Mouse (Mus musculus): ENCODE measurements at regions not wholly inside any gene's neighbourhood (a gene's known extent, or its start where the extent isn't known, plus 50 kb on each side); places are given as distances from the start of the nearest gene placed in this dataset.
"Not testable (repeated sequence)": the region's sequence is repeated elsewhere in the genome, so short reads cannot be mapped to it uniquely, and the experiment has no call there.

DNA sequence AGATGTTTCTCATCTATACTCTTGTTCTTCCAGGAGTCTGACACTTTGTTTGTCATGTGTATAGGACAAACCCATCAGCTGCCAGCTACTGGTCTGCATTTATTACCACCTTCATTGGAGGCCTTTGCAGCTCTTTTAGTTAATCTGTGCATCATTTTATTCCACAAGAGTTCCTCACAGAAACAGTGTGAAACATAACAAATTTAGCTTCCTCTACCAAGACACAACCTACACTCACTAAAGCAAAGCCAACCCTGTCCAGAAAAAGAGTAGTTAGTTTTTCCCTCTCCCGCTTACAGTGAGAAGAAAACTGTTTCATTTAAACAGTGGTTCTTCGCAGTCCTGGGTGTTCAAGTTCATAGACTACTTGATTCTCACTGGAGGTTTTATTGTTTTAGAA is 100.5 kb downstream of the 1700129C05Rik start:
- Histone ChIP-seq H3ac (ENCODE audit: control insufficient read depth, insufficient read length, low read depth) (no peak overlapping the region), H3K27me3 (ENCODE audit: control insufficient read depth, insufficient read depth, insufficient read length) (no peaks in the 10 kb centered on the region), H3K4me3 (ENCODE audit: insufficient read depth, poor library complexity, severe bottlenecking) (no peak overlapping the region), H3K36me3 (ENCODE audit: control insufficient read depth, insufficient read depth) (no peaks in the 10 kb centered on the region), H3K79me3 (ENCODE audit: low read depth) (no peaks in the 10 kb centered on the region), H3K79me2 (ENCODE audit: control insufficient read depth, insufficient read depth) (no peaks in the 10 kb centered on the region)
- TF ChIP-seq CEBPB (IDR thresholded peaks at IDR 0.05; ENCODE audit: low read depth) (no peak), FOSL1 (IDR thresholded peaks at IDR 0.05; ENCODE audit: insufficient read depth, low read length, poor library complexity, severe bottlenecking) (no peak), MAX (IDR thresholded peaks at IDR 0.05) (no peak), USF1 (IDR thresholded peaks at IDR 0.05; ENCODE audit: low read depth) (no peak), MYOD1 (IDR thresholded peaks at IDR 0.05; ENCODE audit: control insufficient read depth, insufficient read length, low read depth) (no peak), MYOG (IDR thresholded peaks at IDR 0.05; ENCODE audit: control insufficient read depth, extremely low read depth, insufficient read length) (no peak), CTCF (IDR thresholded peaks at IDR 0.05; ENCODE audit: control insufficient read depth, insufficient read depth, insufficient read length) (no peak)

DNA sequence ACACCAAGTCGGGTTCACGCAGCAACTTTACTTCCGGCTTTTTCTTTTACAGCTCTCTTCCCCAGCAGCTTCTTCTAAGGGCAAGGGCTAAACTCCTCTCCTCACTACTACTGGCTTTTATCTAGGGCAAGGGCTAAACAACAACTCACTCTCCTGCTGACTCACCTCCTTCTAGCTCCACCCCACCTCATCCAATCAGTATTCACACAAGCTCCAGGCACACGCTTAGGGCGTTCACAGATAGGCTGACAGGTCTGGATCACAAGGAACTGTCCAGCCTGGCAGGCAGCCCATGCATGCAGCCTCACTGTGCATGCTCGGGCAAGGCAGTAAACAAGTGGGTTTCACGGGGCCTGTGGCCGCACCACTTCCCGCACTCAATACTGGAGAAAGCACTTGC is 116.9 kb downstream of the 1700129C05Rik start:
- not testable (repeated sequence) for H3ac ChIP-seq (ENCODE audit: control insufficient read depth, insufficient read length, low read depth); H3K27me3 ChIP-seq (ENCODE audit: control insufficient read depth, insufficient read depth, insufficient read length); H3K79me2 ChIP-seq (ENCODE audit: control insufficient read depth, insufficient read depth); H3K36me3 ChIP-seq (ENCODE audit: control insufficient read depth, insufficient read depth); H3K79me3 ChIP-seq (ENCODE audit: low read depth); H3K4me3 ChIP-seq (ENCODE audit: insufficient read depth, poor library complexity, severe bottlenecking)

DNA sequence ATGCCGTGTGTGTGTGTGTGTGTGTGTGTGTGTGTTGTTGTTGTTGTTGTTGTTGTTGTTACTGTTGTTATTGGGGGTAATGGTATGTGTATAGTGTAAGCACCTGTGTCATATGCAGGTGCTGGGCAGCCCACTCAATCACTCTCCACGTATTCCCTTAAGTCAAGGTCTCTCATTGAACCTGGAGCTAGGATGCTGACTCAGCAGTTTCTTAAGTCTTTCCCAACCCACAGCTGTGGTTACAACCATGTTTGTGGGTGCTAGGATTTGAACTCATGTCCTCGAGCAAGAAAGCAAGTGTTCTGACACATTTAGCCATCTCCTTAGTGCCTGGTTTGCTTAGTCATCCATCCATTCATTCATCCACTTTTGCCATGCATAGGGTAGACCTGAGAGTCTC is 133.2 kb downstream of the 1700129C05Rik start:
- Histone ChIP-seq H3K4me3 (ENCODE audit: insufficient read depth, poor library complexity, severe bottlenecking) (no peak overlapping the region), H3K79me3 (ENCODE audit: low read depth) (no peaks in the 10 kb centered on the region), H3ac (ENCODE audit: control insufficient read depth, insufficient read length, low read depth) (no peak overlapping the region), H3K27me3 (ENCODE audit: control insufficient read depth, insufficient read depth, insufficient read length) (no peaks in the 10 kb centered on the region), H3K79me2 (ENCODE audit: control insufficient read depth, insufficient read depth) (no peaks in the 10 kb centered on the region), H3K36me3 (ENCODE audit: control insufficient read depth, insufficient read depth) (no peaks in the 10 kb centered on the region)
- no peak for TF ChIP-seq FOSL1 (IDR thresholded peaks at IDR 0.05; ENCODE audit: insufficient read depth, low read length, poor library complexity, severe bottlenecking)
- TF ChIP-seq CTCF (IDR thresholded peaks at IDR 0.05; ENCODE audit: control insufficient read depth, insufficient read depth, insufficient read length) = no peak
- no peak for TF ChIP-seq CEBPB (IDR thresholded peaks at IDR 0.05; ENCODE audit: low read depth)
- no peak for TF ChIP-seq MYOG (IDR thresholded peaks at IDR 0.05; ENCODE audit: control insufficient read depth, extremely low read depth, insufficient read length)
- no peak for TF ChIP-seq MYOD1 (IDR thresholded peaks at IDR 0.05; ENCODE audit: control insufficient read depth, insufficient read length, low read depth)
- TF ChIP-seq MAX (IDR thresholded peaks at IDR 0.05) = no peak
- TF ChIP-seq USF1 (IDR thresholded peaks at IDR 0.05; ENCODE audit: low read depth) = no peak

- Histone ChIP-seq H3K27me3 (ENCODE audit: control insufficient read depth, insufficient read depth, insufficient read length) (no peaks in the 10 kb centered on the region), H3K4me3 (ENCODE audit: insufficient read depth, poor library complexity, severe bottlenecking) (no peak overlapping the region), H3ac (ENCODE audit: control insufficient read depth, insufficient read length, low read depth) (no peak overlapping the region), H3K36me3 (ENCODE audit: control insufficient read depth, insufficient read depth) (no peaks in the 10 kb centered on the region), H3K79me2 (ENCODE audit: control insufficient read depth, insufficient read depth) (no peaks in the 10 kb centered on the region), H3K79me3 (ENCODE audit: low read depth) (no peaks in the 10 kb centered on the region)
- TF ChIP-seq FOSL1 (IDR thresholded peaks at IDR 0.05; ENCODE audit: insufficient read depth, low read length, poor library complexity, severe bottlenecking) = no peak
- TF ChIP-seq MAX (IDR thresholded peaks at IDR 0.05) = no peak
- TF ChIP-seq CTCF (IDR thresholded peaks at IDR 0.05; ENCODE audit: control insufficient read depth, insufficient read depth, insufficient read length) = no peak
- no peak for TF ChIP-seq USF1 (IDR thresholded peaks at IDR 0.05; ENCODE audit: low read depth)
- TF ChIP-seq MYOG (IDR thresholded peaks at IDR 0.05; ENCODE audit: control insufficient read depth, extremely low read depth, insufficient read length) = no peak
- no peak for TF ChIP-seq MYOD1 (IDR thresholded peaks at IDR 0.05; ENCODE audit: control insufficient read depth, insufficient read length, low read depth)
- TF ChIP-seq CEBPB (IDR thresholded peaks at IDR 0.05; ENCODE audit: low read depth) = no peak
Observed at GRCm38 (mm10) chr14:58999106-58999778, 143.5 kb downstream of the 1700129C05Rik start.

DNA sequence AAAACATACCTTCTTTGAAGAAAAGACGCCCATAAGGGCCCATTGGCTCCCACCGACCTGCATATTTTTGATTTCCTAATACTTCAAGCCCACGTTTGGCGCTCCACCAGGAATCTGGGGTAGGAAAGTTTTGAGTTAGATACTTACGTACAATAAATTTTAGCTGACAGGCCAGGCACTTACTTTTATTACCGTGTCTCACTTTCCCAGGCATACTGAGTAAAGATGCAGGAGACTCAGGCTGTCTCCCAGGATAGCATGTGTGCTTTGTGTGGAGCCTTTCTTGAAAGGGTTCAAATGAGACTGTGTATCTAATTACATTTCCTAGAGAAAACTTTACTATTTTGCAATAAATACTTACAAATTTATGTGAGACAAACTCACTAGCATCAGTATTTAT is 147.7 kb downstream of the 1700129C05Rik start:
- H3K27me3 ChIP-seq (ENCODE audit: control insufficient read depth, insufficient read depth, insufficient read length) = no peaks in the 10 kb centered on the region

GRCm38 (mm10) chr14:58989644-58990217 is 153.0 kb downstream of the 1700129C05Rik start:
- H3K4me3 ChIP-seq (ENCODE audit: insufficient read depth, poor library complexity, severe bottlenecking) = no peak overlapping the region
- no peaks in the 10 kb centered on the region for H3K79me2 ChIP-seq (ENCODE audit: control insufficient read depth, insufficient read depth)
- H3K79me3 ChIP-seq (ENCODE audit: low read depth) = no peaks in the 10 kb centered on the region
- no peaks in the 10 kb centered on the region for H3K36me3 ChIP-seq (ENCODE audit: control insufficient read depth, insufficient read depth)
- no peak for TF ChIP-seq CEBPB (IDR thresholded peaks at IDR 0.05; ENCODE audit: low read depth)
- H3ac ChIP-seq (ENCODE audit: control insufficient read depth, insufficient read length, low read depth) = no peak overlapping the region
- H3K27me3 ChIP-seq (ENCODE audit: control insufficient read depth, insufficient read depth, insufficient read length) = no peaks in the 10 kb centered on the region

More for the DNA sequence above, 147.7 kb downstream of the 1700129C05Rik start:
- no peak overlapping the region for H3ac ChIP-seq (ENCODE audit: control insufficient read depth, insufficient read length, low read depth)
- H3K79me3 ChIP-seq (ENCODE audit: low read depth) = no peaks in the 10 kb centered on the region
- no peak overlapping the region for H3K4me3 ChIP-seq (ENCODE audit: insufficient read depth, poor library complexity, severe bottlenecking)
- TF ChIP-seq CEBPB (IDR thresholded peaks at IDR 0.05; ENCODE audit: low read depth) = no peak
- no peaks in the 10 kb centered on the region for H3K36me3 ChIP-seq (ENCODE audit: control insufficient read depth, insufficient read depth)
- no peaks in the 10 kb centered on the region for H3K79me2 ChIP-seq (ENCODE audit: control insufficient read depth, insufficient read depth)

Measured in C2C12 (cell line).